Mouse (Mus musculus): ENCODE data around the gene Antxr1. TPM values are rescaled to one million over a fixed set of nuclear protein-coding genes. Genes with fewer than 3 reads are reported as not detected.

Antxr1 gene
- polyA plus RNA-seq, 1 experiment from 2014 or later = 5.6 TPM

GRCm38 (mm10) chr6:87143594-87143993, 192.0 kb downstream of the Antxr1 start:
- Histone ChIP-seq H3K36me3 (no peaks in the 10 kb centered on the region), H3K27ac (replicated peaks) (no peak overlapping the region), H3K4me2 (replicated peaks) (no peak overlapping the region), H3K4me3 (no peak overlapping the region), H3K9ac (replicated peaks) (no peak overlapping the region), H3K9me3 (no peaks in the 10 kb centered on the region), H3K4me1 (0 out of 2 replicates have a peak, but pooled peaks cover 4% of the 10 kb centered on the region), H3K27me3 (no peaks in the 10 kb centered on the region)
- WGBS = 65% methylated on average over 13 of the region's 13 CpGs
- no peak for ATAC-seq (ENCODE audit: low FRiP score, low read depth)

- Histone ChIP-seq H3K4me2 (replicated peaks) (no peak overlapping the region), H3K9me3 (no peaks in the 10 kb centered on the region), H3K4me3 (no peak overlapping the region), H3K9ac (replicated peaks) (no peak overlapping the region), H3K27me3 (no peaks in the 10 kb centered on the region), H3K4me1 (0 out of 2 replicates have a peak, but pooled peaks cover 4% of the 10 kb centered on the region), H3K27ac (replicated peaks) (no peak overlapping the region), H3K36me3 (no peaks in the 10 kb centered on the region)
- WGBS = 84% methylated on average over 5 of the region's 5 CpGs
- no peak for ATAC-seq (ENCODE audit: low FRiP score, low read depth)
These were observed 193.4 kb downstream of the Antxr1 start for GRCm38 (mm10) chr6:87142239-87142638.

- Histone ChIP-seq H3K4me2 (replicated peaks) (no peak overlapping the region), H3K36me3 (peaks cover 13% of the 10 kb centered on the region), H3K27me3 (no peaks in the 10 kb centered on the region), H3K4me3 (no peak overlapping the region), H3K9ac (replicated peaks) (no peak overlapping the region), H3K4me1 (0 out of 2 replicates have a peak, but pooled peaks cover 4% of the 10 kb centered on the region), H3K9me3 (no peaks in the 10 kb centered on the region), H3K27ac (replicated peaks) (no peak overlapping the region)
- 82% methylated on average over 12 of the region's 12 CpGs for WGBS
- ATAC-seq (ENCODE audit: low FRiP score, low read depth) = no peak
These were observed 195.6 kb downstream of the Antxr1 start for GRCm38 (mm10) chr6:87139796-87140553.

GRCm38 (mm10) chr6:87138479-87138878, 197.1 kb downstream of the Antxr1 start:
- Histone ChIP-seq H3K4me1 (0 out of 2 replicates have a peak, but pooled peaks cover 4% of the 10 kb centered on the region), H3K27ac (replicated peaks) (no peak overlapping the region)
- WGBS = 89% methylated on average over 5 of the region's 5 CpGs

GRCm38 (mm10) chr6:87133966-87134546, 201.6 kb downstream of the Antxr1 start:
- no peak for ATAC-seq (ENCODE audit: low FRiP score, low read depth)
- H3K4me2 ChIP-seq (replicated peaks) = no peak overlapping the region
- 74% methylated on average over 12 of the region's 12 CpGs for WGBS
- H3K9me3 ChIP-seq = peaks cover 6% of the 10 kb centered on the region; the same call in 1 of the 2 replicates
- H3K4me1 ChIP-seq = no peaks in the 10 kb centered on the region
- no peak overlapping the region for H3K9ac ChIP-seq (replicated peaks)
- H3K4me3 ChIP-seq = no peak overlapping the region
- no peaks in the 10 kb centered on the region for H3K27me3 ChIP-seq
- peaks cover 17% of the 10 kb centered on the region for H3K36me3 ChIP-seq
- no peak overlapping the region for H3K27ac ChIP-seq (replicated peaks)

More at GRCm38 (mm10) chr6:87138479-87138878, 197.1 kb downstream of the Antxr1 start:
- Histone ChIP-seq H3K36me3 (peaks cover 13% of the 10 kb centered on the region), H3K27me3 (no peaks in the 10 kb centered on the region), H3K4me3 (no peak overlapping the region), H3K9me3 (no peaks in the 10 kb centered on the region), H3K4me2 (replicated peaks) (no peak overlapping the region), H3K9ac (replicated peaks) (no peak overlapping the region)
- ATAC-seq (ENCODE audit: low FRiP score, low read depth) = no peak

- H3K4me3 ChIP-seq = no peak overlapping the region
- 91% methylated on average over 3 of the region's 3 CpGs for WGBS
- H3K9ac ChIP-seq (replicated peaks) = no peak overlapping the region
- ATAC-seq (ENCODE audit: low FRiP score, low read depth) = no peak
- H3K4me2 ChIP-seq (replicated peaks) = no peak overlapping the region
- H3K4me1 ChIP-seq = no peaks in the 10 kb centered on the region
- peaks cover 17% of the 10 kb centered on the region for H3K36me3 ChIP-seq
- no peak overlapping the region for H3K27ac ChIP-seq (replicated peaks)
- H3K9me3 ChIP-seq = peaks cover 6% of the 10 kb centered on the region; the same call in 1 of the 2 replicates
- H3K27me3 ChIP-seq = no peaks in the 10 kb centered on the region
These were observed 202.1 kb downstream of the Antxr1 start for GRCm38 (mm10) chr6:87133520-87133919.

- ATAC-seq (ENCODE audit: low FRiP score, low read depth) = no peak
- 68% methylated on average over 1 of the region's 1 CpGs for WGBS
These were observed 204.5 kb downstream of the Antxr1 start for GRCm38 (mm10) chr6:87131078-87131477.

DNA sequence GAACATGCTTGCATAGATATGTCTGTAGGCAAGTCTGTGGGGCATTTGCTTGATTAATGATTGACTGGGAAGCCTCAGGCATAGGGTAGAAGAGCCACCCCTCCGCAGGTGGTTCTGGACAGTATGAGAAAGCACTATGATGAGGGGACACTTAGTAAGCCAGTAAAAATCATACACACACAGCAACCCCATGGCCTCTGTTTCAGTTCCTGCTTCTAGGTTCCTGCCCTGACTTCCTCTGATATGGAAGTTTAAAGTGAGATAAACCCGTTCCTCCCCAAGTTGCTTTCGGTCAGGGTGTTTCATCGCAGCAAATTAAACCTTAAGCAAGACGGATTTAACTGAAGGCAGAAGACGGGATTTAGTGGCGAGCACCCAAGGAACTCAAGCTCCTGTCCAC, 205.0 kb downstream of the Antxr1 start:
- Histone ChIP-seq H3K4me3 (no peak overlapping the region), H3K4me1 (no peaks in the 10 kb centered on the region), H3K36me3 (peaks cover 5% of the 10 kb centered on the region), H3K9me3 (peaks cover 6% of the 10 kb centered on the region; the same call in 1 of the 2 replicates), H3K9ac (replicated peaks) (no peak overlapping the region), H3K27me3 (no peaks in the 10 kb centered on the region), H3K27ac (replicated peaks) (no peak overlapping the region), H3K4me2 (replicated peaks) (no peak overlapping the region)
- ATAC-seq (ENCODE audit: low FRiP score, low read depth) = no peak
- WGBS = 94% methylated on average over 7 of the region's 7 CpGs

More at GRCm38 (mm10) chr6:87131078-87131477, 204.5 kb downstream of the Antxr1 start:
- Histone ChIP-seq H3K36me3 (peaks cover 9% of the 10 kb centered on the region), H3K4me3 (no peak overlapping the region), H3K9me3 (peaks cover 6% of the 10 kb centered on the region; the same call in 1 of the 2 replicates), H3K4me1 (no peaks in the 10 kb centered on the region), H3K27me3 (no peaks in the 10 kb centered on the region), H3K27ac (replicated peaks) (no peak overlapping the region), H3K4me2 (replicated peaks) (no peak overlapping the region), H3K9ac (replicated peaks) (no peak overlapping the region)

DNA sequence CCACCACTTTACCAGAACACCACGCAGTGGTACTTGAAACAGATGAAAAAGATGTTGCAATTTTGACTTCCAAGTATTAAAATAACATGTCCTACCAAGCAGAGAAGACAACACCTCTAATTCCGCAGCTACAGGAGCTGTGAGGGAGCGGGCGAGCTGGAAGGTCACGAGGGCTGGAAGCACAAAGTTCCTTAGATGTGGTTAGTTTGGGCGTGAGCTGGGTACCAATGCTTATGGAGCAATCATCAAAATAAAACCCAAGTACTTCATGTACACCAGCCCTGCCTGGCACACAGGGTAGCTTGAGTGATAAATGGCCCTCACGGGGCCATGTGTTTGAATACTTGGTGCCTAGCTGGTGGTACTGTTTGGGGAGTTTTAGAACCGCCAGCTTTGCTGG, 205.8 kb downstream of the Antxr1 start:
- Histone ChIP-seq H3K27ac (replicated peaks) (no peak overlapping the region), H3K9me3 (peaks cover 6% of the 10 kb centered on the region; the same call in 1 of the 2 replicates), H3K9ac (replicated peaks) (no peak overlapping the region), H3K4me1 (no peaks in the 10 kb centered on the region), H3K4me2 (replicated peaks) (no peak overlapping the region), H3K27me3 (no peaks in the 10 kb centered on the region), H3K4me3 (no peak overlapping the region), H3K36me3 (peaks cover 3% of the 10 kb centered on the region; the same call in 1 of the 2 replicates)
- 95% methylated on average over 8 of the region's 8 CpGs for WGBS
- ATAC-seq (ENCODE audit: low FRiP score, low read depth) = no peak

- peaks cover 3% of the 10 kb centered on the region; the same call in 1 of the 2 replicates for H3K36me3 ChIP-seq
- no peak for ATAC-seq (ENCODE audit: low FRiP score, low read depth)
- H3K4me3 ChIP-seq = no peak overlapping the region
- no peaks in the 10 kb centered on the region for H3K4me1 ChIP-seq
- no peak overlapping the region for H3K4me2 ChIP-seq (replicated peaks)
- WGBS = 78% methylated on average over 8 of the region's 8 CpGs
- no peak overlapping the region for H3K9ac ChIP-seq (replicated peaks)
- H3K27me3 ChIP-seq = no peaks in the 10 kb centered on the region
- peaks cover 6% of the 10 kb centered on the region; the same call in 1 of the 2 replicates for H3K9me3 ChIP-seq
- no peak overlapping the region for H3K27ac ChIP-seq (replicated peaks)
These were observed 208.4 kb downstream of the Antxr1 start for GRCm38 (mm10) chr6:87127049-87127753.

GRCm38 (mm10) chr6:87123973-87124372, 211.6 kb downstream of the Antxr1 start:
- H3K4me2 ChIP-seq (replicated peaks) = no peak overlapping the region
- H3K4me3 ChIP-seq = no peak overlapping the region
- no peak overlapping the region for H3K9ac ChIP-seq (replicated peaks)
- no peaks in the 10 kb centered on the region for H3K36me3 ChIP-seq
- no peaks in the 10 kb centered on the region for H3K27me3 ChIP-seq
- H3K9me3 ChIP-seq = no peaks in the 10 kb centered on the region
- no peak for ATAC-seq (ENCODE audit: low FRiP score, low read depth)
- H3K27ac ChIP-seq (replicated peaks) = no peak overlapping the region
- WGBS = 82% methylated on average over 4 of the region's 4 CpGs
- no peaks in the 10 kb centered on the region for H3K4me1 ChIP-seq

DNA sequence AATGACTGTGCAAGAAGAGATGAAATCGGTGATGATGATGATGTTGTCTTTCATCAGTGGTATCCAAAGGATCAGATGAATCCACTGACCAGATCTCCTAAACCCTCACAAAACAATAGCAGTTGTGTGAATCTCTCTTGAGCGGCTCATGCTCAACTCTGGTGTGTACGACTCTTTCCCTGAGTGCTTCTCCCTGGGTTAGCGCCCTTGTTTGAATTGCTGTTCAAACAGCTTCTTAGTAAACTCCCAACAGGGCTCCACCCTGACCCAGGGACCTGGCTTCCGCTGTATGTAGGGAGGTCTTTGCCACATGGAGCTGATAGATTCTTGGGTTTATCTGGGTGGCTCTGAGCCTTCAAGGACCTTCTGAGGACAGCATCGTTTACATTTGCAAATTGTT, 212.2 kb downstream of the Antxr1 start:
- H3K27me3 ChIP-seq = no peaks in the 10 kb centered on the region
- H3K9ac ChIP-seq (replicated peaks) = no peak overlapping the region
- H3K4me1 ChIP-seq = no peaks in the 10 kb centered on the region
- H3K4me3 ChIP-seq = no peak overlapping the region
- H3K36me3 ChIP-seq = no peaks in the 10 kb centered on the region
- 84% methylated on average over 6 of the region's 6 CpGs for WGBS
- no peak overlapping the region for H3K4me2 ChIP-seq (replicated peaks)
- H3K9me3 ChIP-seq = no peaks in the 10 kb centered on the region
- no peak for ATAC-seq (ENCODE audit: low FRiP score, low read depth)
- H3K27ac ChIP-seq (replicated peaks) = no peak overlapping the region
